Mouse (Mus musculus) thymus, adult 2 months (tissue): ENCODE results near the gene Atg13. TPM values are rescaled to one million over a fixed set of nuclear protein-coding genes. Genes with fewer than 3 reads are reported as not detected.

Experiments
- DNase-seq: peaks from one replicate; pipeline ENCODE4 v3.0.0; 2021
- H3K27ac ChIP-seq: fragments of 200-500 bp; 2 replicates; pipeline ENCODE4 v1.5.1; 2012; ENCODE audit warnings: low read length, control low read depth; ENCODE audit not compliant: control insufficient read depth, insufficient read depth
- H3K27me3 ChIP-seq: fragments of 200-500 bp; 2 replicates; pipeline ENCODE4 v1.6.1; 2012; ENCODE audit warnings: mild to moderate bottlenecking, low read length, moderate library complexity, mixed read lengths; ENCODE audit not compliant: control insufficient read depth, insufficient read depth
- H3K36me3 ChIP-seq: fragments of 200-500 bp; 2 replicates; pipeline ENCODE4 v1.6.1; 2012; ENCODE audit warnings: mild to moderate bottlenecking, low read length, moderate library complexity; ENCODE audit not compliant: control insufficient read depth, insufficient read depth
- H3K4me1 ChIP-seq: fragments of 200-500 bp; replicated peaks from 2 replicates; pipeline ENCODE4 v1.6.1; 2012; ENCODE audit warnings: low read length; ENCODE audit not compliant: control insufficient read depth, insufficient read depth
- H3K4me3 ChIP-seq: fragments of 200-500 bp; 2 replicates; pipeline ENCODE4 v1.5.1; 2012; ENCODE audit warnings: mild to moderate bottlenecking, low read length, control low read depth, moderate library complexity; ENCODE audit not compliant: control insufficient read depth, insufficient read depth
- CTCF ChIP-seq: fragments of 200-500 bp; IDR thresholded peaks from 2 replicates; pipeline ENCODE4 v1.5.1; 2012; ENCODE audit warnings: mild to moderate bottlenecking, control low read depth, low read length, moderate library complexity, borderline replicate concordance; ENCODE audit not compliant: control insufficient read depth, poor library complexity, insufficient read depth; ENCODE audit errors: extremely low read depth
- POLR2A ChIP-seq: fragments of 200-500 bp; IDR thresholded peaks from 2 replicates; pipeline ENCODE4 v1.6.1; 2012; ENCODE audit warnings: mild to moderate bottlenecking, low read length, control low read depth, moderate library complexity; ENCODE audit not compliant: control insufficient read depth, poor library complexity, insufficient read depth; ENCODE audit errors: extremely low read depth
- WGBS: fragments of 180-500 bp; shearing (Covaris S2); methylation state at CpG from one replicate; pipeline ENCODE4 v1.1.7; 2018; 5-methylcytosine and 5-hydroxymethylcytosine counted together
- polyA plus RNA-seq: library from polyadenylated mRNA; depleted of rRNA; stranded (reverse); fragments of >200 nt; gene quantifications from 2 replicates; pipeline ENCODE4 v1.2.3, GENCODE M21; 2012

Gene Atg13
- polyA plus RNA-seq, 1 experiment: 50.4 TPM

GRCm38 (mm10) chr2:91644021-91644420 is 66.4 kb downstream of the Atg13 start:
- Histone ChIP-seq H3K4me3 (no peak overlapping the region), H3K36me3 (peaks cover 13% of the 10 kb centered on the region), H3K27me3 (no peaks in the 10 kb centered on the region), H3K27ac (peak overlapping the region; percentile 96), H3K4me1 (peaks cover 66% of the 10 kb centered on the region)
- TF ChIP-seq CTCF: no peak
- no peak for TF ChIP-seq POLR2A
- DNase-seq: no peak
- WGBS: 77% methylated on average over 11 of the region's 11 CpGs

GRCm38 (mm10) chr2:91642825-91643415 is 67.5 kb downstream of the Atg13 start:
- no peak for DNase-seq
- WGBS: 95% methylated on average over 2 of the region's 2 CpGs
- TF ChIP-seq CTCF (no peak), POLR2A (no peak)
- Histone ChIP-seq H3K27ac (no peak overlapping the region), H3K4me3 (no peak overlapping the region), H3K27me3 (no peaks in the 10 kb centered on the region), H3K36me3 (peaks cover 13% of the 10 kb centered on the region), H3K4me1 (peaks cover 69% of the 10 kb centered on the region)

- WGBS: 5% methylated on average over 6 of the region's 6 CpGs
- no peak overlapping the region for H3K4me3 ChIP-seq
- no peak for TF ChIP-seq CTCF
- TF ChIP-seq POLR2A: no peak
- peak; percentile 25 for DNase-seq
- H3K4me1 ChIP-seq: peaks cover 74% of the 10 kb centered on the region
- H3K36me3 ChIP-seq: no peaks in the 10 kb centered on the region
- H3K27me3 ChIP-seq: no peaks in the 10 kb centered on the region
- peak overlapping the region; percentile 62 for H3K27ac ChIP-seq
Observed at GRCm38 (mm10) chr2:91638931-91639330, 71.4 kb downstream of the Atg13 start.

- 48% methylated on average over 5 of the region's 5 CpGs for WGBS
- DNase-seq: no peak
- Histone ChIP-seq H3K36me3 (no peaks in the 10 kb centered on the region), H3K4me3 (no peak overlapping the region), H3K4me1 (peaks cover 75% of the 10 kb centered on the region), H3K27ac (peak overlapping the region; percentile 72), H3K27me3 (no peaks in the 10 kb centered on the region)
- TF ChIP-seq CTCF (no peak), POLR2A (no peak)
Observed at GRCm38 (mm10) chr2:91636727-91637338, 73.5 kb downstream of the Atg13 start.

GRCm38 (mm10) chr2:91636229-91636628 is 74.1 kb downstream of the Atg13 start, which contains the start of gene F2:
Gene F2, minus strand, starts transcription at chr2:91636414.
- H3K27ac ChIP-seq: peak within 1 kb of the TSS; percentile 80
- TF ChIP-seq POLR2A (no peak), CTCF (no peak)
- H3K36me3 ChIP-seq: no peaks in the 10 kb centered on the region

GRCm38 (mm10) chr2:91635486-91635885 is 74.9 kb downstream of the Atg13 start:
- 89% methylated on average over 11 of the region's 11 CpGs for WGBS
- TF ChIP-seq POLR2A (no peak), CTCF (no peak)

More at GRCm38 (mm10) chr2:91636229-91636628, 74.1 kb downstream of the Atg13 start, which contains the start of gene F2:
- H3K4me3 ChIP-seq: no peak within 1 kb of the TSS
- H3K27me3 ChIP-seq: no peaks in the 10 kb centered on the region
- WGBS: 83% methylated on average over 8 of the region's 8 CpGs
- peaks cover 74% of the 10 kb centered on the region for H3K4me1 ChIP-seq
- DNase-seq: no peak

More at GRCm38 (mm10) chr2:91635486-91635885, 74.9 kb downstream of the Atg13 start:
- Histone ChIP-seq H3K4me3 (no peak overlapping the region), H3K36me3 (no peaks in the 10 kb centered on the region), H3K4me1 (peaks cover 71% of the 10 kb centered on the region), H3K27me3 (no peaks in the 10 kb centered on the region), H3K27ac (peak overlapping the region; percentile 80; the same call in 1 of the 2 replicates)
- no peak for DNase-seq
